Mouse (Mus musculus) heart, adult 18-20 months (tissue): ENCODE measurements around the gene 1700020N01Rik. TPM values are rescaled to one million over a fixed set of nuclear protein-coding genes. Genes with fewer than 3 reads are reported as not detected.

Experiments used
- DNase-seq, 2 experiments: peaks; one replicate each; pipeline ENCODE4 v3.0.0; 2021 to 2022; ENCODE audit warnings: mixed read lengths in 1 of 2
- long read RNA-seq, 2 experiments: library from polyadenylated mRNA; stranded (forward); transcript quantifications; one replicate each; pipeline ENCODE4 v2.0.0; 2021
- total RNA-seq, 2 experiments: library from RNA; stranded (reverse); gene quantifications; 2 replicates each; pipeline ENCODE4 v1.2.3; 2021

Gene 1700020N01Rik
- not detected for total RNA-seq
- long read RNA-seq, experiment 1, result 0 reads
- long read RNA-seq, experiment 2, result 0 reads

DNA sequence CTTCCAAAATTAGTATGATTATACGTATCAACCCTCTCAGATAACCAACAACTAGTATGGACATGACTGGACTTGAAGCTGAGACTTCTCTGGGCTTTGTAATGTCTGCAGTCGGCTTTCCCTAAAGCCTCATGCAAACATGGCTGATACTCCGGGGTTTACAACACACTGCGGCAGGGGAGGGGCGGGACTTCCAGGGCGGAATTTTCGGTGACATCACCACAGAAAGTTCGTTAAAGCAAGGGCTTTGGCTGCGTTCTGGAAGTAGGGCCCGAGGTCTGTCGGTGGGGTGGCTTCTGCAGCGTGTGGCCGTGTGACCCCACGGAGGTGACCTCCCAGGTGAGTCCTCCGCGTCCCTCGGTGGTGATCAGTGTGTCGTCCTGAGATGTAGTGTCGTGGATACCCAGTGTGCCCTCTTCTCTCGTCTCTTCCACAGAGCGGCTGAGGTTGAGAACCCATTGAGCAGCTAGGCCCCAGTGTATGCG, at the start of gene 1700020N01Rik:
Gene 1700020N01Rik (plus strand): TSS at position 250 of the 485 bp plus-strand sequence.
- no peak for DNase-seq

DNA sequence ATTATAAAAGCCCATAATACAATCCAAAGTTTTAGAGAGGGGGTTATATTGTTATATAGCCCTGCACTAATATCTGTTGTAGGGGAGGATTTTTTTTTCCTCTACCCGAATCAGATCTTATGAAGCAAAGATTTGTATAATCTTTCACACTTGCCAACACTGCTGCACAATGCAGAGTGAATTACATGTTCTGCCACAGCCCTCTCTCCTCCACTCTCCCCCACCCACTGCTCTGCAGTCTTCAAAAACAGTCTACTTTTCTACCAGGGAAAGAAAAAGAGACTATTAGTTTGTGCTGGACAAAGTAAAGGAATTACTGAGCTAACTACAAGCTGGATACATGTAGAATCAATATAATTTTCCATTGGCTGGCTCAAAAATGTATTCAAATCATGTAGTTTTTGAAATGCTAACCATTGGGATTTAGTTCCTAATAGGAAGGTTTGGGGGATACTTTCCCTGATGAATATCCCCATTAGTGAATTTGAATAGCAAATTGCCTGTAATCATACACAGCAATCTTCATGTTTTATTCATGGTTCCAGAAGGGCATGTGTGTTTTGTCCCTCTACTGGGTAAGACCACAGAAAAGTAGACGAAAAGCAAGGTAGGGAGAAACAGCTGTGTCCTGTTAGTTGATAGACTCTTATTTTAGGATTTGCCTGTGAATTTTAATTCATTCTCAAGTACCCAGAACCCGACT, 49.2 kb upstream of the 1700020N01Rik start:
- no peak for DNase-seq

DNA sequence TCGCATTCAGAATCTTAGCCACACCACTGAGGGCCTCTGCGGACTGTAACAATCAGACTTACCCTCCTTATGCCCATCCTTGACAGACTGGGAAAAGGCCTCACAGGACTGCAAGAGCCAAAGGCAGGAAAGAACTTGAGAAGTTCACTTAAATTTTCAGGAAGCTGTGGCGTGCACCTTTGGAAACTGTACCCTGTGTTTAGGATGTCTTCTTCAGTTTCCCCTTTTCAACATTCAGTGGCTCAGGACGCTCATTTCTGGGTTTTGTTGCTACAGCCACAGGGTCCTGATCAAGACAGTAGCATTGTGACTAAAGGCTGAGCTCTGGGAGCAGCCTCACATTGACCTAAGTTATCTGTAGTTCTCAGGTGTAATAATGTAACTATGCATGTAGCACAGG, 48.2 kb upstream of the 1700020N01Rik start:
- no peak for DNase-seq

DNA sequence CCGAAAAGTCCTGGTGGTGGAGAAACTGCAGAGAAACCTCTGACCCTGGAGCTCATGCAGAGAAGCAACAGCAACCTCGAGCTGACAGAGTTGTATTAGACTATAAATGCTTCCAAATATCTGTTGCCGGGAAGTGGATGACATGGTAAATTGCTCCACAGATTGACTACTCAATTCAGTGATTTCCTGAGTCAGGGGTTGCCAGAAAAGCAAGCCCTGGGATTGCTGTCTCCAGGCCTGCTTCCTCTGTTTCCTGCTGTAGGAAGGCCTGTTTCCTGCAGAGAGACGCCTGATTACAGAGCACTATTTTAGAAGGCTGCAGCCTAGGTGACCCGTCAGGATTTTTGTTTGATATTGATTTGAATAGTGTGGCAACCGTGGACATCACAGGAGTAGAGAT, 47.5 kb upstream of the 1700020N01Rik start:
- peak; percentile 41 to 81 for DNase-seq

DNA sequence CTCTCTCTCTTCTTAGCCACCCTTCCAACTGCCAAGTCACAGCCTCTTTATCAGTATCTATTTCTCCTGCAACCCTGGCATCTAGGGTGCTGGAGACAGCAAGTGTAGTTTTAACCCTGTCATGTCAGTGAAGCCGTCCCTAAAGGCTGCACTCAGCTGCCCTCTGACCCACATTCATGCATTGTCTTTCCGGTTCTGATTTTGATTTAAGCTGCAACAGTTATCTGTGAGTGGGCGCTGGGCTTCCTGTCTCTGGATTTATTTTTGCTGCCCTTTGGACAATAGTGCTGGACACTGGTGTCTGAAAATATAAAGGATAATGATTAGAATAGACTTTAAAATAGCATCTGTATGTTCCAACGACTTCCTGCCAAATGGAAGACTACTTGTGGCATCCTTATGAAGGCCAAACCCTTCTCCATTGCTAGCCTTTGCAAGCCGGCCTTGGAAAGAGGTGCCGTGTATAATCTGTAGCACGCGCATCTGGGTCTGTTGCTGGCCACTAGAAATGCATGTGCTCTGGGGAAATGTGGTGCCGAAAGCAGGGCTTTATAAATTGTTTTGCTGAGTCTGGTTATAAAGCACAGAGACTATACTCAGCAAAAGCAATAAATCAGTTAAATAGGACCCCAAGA, 44.0 kb upstream of the 1700020N01Rik start:
- DNase-seq, result no peak

DNA sequence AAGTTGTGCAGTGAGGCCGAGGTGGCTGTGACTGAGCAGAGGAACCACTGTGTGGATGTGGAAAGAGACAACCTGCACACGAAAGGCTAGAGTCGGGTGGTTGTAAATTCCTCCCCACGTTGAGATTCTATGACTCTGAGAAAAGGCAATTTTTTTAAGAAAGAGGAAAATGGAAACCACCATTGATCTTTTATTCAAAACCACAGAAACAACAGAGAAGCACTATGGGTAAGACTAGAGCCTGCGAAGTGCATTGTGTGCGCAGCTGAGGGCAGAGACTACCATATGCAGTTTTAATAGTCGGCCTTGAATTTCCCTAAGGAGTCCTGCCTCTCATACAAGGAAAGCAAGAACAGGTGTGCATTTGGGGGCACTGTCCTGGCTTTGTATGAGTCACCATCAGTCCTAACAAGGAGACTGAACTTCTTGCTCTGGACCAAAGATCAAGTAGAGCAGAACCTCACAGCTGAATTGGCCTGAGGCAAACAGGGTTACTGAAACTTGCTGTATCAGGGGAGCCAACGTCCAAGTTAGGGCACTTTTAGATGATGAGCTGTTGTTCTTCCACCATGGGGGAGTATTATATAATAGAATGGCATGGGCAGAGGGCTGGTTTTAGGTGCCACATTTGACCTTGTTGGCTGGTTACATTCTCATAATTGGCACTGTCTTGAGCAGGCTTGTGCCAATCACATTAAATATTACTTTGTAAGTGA, 39.8 kb upstream of the 1700020N01Rik start:
- DNase-seq, result no peak

DNA sequence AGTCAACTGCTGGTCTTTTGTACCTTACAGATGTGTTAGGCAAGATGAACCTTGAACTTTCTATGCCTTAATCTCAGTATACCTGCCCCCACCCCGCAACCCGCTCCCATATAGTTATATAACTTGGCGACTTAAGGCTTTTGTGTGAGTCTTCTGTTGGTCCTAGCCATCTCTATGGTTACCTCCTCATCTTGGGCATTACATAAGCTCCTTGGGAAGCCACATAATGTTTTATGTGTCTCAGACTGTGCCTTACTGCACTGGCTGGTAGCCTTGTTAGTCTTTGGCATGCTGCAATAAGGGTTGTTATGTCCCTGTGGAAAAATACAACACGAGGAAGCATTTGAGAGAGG, 39.3 kb upstream of the 1700020N01Rik start:
- DNase-seq, result no peak

DNA sequence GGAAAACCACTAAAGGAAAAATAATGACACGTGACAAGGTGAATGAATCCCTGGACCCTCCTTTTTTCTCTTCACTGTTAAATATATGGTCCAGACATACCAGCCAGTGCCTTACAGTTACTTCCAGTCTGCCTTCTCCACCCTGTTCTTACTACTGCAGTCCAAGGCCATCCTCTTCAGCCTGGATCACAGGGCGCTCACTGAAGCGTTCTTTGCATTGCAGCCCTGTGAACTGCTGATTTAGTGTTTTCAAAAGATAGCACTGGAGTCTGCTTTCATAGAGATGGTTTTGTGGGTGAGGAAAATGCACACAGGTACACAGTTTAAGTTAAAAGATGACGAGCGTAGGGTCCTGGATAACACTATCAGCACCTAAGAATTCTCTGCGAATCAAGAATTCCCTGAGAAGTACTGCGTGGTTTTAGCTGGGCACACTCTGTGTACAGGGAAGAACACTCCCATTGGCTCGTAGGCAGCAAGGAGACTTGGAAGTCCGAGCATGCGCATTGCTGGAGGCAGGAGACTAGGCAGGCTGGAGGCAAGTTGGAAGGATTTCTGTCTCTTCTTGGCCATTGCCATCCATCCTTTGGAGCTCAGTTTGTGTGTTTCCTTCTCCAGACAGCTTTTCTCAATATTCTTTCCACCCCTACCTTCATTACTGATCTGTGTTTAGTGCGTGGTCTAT, 37.9 kb upstream of the 1700020N01Rik start:
- DNase-seq, result no peak

DNA sequence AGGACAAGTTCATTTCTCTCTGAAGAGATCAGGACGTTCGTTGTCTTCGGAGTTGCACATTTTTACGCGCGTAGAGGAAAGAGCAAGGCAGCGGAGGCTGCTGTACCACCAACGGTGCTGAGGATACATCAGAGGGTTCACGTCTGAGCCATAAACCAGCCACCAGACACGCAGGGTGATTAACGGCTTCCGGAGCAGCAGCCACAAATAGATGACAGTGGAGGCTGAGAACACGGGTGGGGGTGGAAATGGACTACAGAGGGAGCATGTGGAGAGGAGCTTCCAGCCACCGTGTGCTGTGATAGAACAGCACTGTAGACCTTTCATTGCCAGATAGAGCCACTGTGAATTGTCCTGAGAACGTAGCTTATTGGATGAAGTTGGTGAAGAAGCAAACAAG, 33.2 kb upstream of the 1700020N01Rik start:
- no peak for DNase-seq

DNA sequence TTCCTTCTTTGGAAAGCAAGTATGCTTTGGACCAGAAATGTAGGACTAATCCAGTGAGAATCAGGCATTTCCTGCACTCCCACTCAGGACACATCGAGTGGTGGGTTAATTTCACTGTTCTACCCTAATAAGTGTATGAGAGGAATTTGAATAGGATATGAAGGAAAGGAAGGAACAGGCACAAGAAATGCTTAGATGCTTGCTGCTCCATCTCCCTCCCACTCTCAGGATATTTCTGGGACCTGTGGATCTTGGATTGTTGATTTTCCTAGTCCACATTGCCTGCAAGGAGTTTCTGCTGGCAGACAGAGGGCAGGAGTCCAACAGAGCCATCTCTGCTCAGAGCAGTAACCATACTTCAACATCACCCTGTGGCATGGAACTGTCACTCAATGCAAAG, 31.8 kb upstream of the 1700020N01Rik start:
- DNase-seq, result no peak

DNA sequence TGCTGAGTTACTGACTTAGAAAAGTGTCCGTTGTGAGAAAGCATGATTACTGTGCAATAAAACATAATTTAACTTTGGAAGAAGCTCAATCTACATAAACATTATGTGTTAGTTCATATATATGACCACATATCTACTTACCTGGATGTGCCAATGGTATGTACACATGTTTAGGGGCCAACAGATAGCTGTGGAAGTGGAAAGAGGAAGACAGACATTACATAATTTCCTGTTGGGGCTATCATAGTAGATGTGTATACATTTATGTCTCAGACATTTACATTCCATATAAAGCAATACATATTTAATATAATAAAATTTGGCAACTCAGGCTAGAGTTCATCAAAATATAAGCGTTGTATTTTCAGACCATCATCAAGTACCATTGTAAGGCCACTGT, 29.5 kb upstream of the 1700020N01Rik start:
- DNase-seq, result no peak

DNA sequence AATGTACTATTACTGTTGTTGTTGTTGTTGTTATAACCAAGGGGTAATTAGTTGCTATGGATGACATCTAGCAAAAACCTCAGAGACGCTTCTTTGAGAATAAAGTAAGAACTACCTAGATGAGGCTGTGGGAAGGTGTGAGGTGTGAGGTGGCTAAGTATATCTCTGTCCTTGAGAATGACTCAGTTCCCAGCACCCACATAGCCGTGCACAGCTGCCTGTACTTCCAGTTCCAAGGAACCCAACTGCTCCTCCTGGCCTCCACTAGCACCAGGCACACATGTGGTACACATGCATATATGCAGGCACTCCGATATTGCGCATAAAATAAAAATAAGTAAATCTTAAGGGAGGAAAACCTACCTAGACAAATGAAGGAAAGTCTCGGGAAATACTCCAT, 28.8 kb upstream of the 1700020N01Rik start:
- no peak for DNase-seq

DNA sequence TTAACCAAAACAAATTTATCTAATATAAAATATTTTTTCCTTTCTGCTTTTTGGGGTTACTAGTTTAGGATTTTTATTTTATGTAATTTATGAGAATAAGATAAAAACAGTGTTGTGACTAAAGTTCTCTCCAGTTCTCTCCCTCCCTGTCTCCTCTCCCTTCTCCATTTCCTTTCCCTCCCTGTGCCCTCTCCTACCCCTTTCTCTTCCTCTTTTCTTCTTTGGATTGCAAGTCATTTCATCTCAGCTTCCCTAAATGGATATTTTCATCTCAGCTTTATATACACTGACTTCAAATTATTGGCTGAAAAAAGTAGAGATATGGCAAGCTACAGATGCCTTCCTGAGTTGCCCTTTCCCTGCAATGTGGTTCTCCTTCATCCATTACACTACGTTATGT, 26.9 kb upstream of the 1700020N01Rik start:
- no peak for DNase-seq

DNA sequence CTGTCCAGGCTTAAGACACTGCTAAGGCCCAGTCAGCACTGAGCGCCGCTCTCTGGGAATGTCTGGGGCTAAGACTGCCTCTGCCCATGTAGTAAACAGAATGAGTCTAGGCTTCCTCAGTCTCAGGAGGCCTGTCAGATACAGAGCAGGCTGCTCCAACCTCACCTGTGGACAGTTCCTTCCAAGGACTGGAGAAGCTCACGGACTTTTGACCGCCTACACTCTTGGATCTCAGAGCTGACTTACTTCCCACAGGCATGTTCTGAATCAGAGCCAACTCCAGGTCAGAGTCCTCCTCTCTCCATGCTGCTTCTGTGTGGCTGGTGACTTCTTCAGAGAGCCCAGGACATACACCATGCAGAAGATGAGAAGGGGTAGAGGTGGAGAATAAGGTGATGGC, 21.3 kb upstream of the 1700020N01Rik start:
- no peak for DNase-seq

DNA sequence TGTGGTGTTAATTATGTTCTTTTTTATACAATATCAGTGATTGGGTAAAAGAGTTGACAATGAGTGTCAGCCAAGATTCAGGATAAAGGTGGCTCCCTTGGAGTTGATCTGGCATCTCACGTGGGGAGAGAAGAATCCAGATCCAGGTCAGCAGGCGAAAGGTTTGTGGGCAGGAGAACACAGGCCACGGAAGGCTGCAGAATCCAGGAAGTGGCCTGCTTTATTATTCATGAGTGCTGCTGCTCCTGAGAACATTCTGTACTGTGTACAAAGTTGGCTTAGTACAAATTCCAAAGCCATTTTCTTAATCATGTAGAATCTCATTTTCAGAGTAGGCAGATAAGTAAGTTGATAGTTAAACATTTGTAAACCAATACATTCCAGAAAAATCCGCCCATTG, 19.2 kb upstream of the 1700020N01Rik start:
- peak in 1 of 2 experiments; percentile 44 for DNase-seq

DNA sequence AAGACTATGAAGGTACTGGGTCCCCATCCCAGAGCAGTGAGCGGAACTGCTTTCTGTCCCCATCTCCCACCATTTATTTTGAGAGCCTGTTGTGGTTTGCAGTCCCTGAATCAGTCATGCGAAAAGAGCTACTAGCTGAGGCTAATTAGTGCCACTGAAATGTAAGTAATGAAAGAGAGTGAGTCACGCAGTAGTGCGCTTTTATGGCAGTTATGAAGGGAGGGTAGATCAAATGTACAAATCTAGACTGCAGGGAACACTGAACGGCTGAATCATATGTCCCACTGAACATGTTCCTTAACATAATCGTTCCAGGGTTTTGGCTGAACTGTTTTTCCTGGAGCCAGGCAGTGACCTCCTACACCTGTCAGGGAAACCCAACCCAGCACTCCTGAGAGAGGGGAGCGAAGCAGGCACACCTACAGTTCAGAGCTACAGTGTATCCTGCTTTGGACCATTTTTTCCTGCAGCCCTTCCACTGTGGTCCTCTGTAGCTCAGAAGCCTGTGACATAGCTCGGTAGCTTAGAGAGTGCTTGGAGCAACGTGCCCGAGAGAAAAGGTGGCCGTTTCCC, 17.1 kb upstream of the 1700020N01Rik start:
- no peak for DNase-seq

DNA sequence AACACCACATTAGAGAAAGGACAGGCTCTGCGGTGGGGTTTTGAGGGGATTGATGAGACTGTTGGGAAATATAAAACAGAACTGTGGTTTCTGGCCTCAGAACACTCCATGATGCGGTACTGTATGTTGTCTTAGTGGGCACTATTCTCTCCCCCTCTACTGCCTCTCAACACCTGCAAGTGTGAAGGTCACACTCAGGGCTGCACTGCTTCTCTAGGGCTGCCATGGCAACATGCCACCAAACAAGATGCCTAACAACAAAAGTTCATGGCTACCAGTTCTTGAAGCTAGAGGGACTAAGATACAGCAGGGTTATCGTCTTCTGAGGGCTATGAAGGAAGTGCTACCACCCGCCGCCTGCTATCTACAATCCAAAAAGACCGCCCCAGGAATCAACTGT, 15.1 kb upstream of the 1700020N01Rik start:
- DNase-seq, result no peak

DNA sequence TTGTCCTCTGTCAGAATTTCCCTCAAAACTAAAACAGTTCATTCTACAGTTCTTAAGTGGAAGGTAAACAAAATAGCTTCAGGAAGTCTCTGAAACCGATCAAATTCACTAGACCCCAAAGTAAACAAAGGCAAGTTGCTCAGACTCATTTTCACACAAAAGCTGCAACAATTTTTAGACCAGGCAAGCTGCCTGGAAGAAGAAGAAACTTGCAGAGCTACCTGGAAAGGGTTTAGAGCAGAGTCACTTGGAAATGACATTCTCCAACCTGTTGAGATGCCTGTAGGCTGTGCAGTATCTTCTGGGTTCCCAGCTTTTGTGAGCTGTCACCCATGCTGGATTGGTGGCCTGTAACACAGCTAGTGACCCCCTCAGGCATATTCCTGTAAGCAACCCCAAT, 11.4 kb upstream of the 1700020N01Rik start:
- no peak for DNase-seq

DNA sequence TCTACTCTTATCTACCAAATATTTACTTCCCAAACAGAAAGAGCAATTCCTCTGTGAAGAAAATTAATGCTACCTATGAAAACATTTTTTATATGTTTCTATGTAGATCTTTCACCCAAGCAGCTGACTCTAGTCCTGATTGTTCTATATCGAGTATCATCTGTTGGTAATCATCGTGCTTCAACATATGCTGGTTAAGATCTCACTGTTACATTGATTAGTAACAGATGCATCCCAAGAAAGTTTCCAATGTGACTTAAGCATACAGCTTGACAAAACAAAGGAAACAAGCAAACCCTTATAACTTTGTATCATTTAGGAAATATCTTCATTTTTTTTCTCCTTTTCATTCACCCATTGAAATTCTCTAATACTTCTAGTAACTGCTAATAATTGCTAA, 5.9 kb upstream of the 1700020N01Rik start:
- DNase-seq, result no peak

DNA sequence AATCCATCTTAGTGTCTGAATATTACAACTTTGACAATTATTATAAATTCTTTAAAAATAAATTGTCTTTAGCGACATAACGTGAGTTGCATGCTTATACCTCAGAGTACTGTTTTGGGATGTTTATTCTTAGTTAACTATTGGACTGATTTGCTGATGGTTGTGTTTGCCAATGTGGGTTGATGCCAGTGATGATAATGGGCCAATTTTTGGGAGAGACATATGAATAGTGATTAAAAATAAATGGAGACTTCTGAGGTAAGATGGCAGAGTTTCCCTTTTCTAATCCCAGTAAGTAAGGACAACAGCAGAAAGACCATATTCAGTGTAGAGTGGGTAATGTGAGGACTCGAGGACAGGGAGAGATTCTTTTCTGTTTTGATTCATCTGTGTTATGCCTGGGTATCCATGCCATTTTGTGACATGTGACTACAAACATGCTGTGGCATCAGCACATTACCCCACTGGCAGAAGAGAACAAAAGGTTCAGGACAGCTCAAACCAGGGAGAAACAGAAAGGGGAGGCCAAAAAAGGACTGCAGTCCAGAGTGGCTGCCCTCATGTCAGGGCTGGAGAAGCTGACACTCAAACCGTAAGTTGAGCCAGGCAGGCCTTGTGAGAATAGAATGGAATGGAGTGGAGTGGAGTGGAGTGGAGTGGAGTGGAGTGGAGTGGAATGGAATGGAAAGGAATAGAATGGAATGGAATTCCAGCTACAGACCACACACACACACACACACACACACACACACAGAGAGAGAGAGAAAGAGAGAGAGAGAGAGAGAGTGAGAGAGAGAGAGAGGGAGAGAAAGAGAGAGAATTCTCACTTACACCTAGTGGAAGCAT, 4.7 kb upstream of the 1700020N01Rik start:
- DNase-seq, result no peak

DNA sequence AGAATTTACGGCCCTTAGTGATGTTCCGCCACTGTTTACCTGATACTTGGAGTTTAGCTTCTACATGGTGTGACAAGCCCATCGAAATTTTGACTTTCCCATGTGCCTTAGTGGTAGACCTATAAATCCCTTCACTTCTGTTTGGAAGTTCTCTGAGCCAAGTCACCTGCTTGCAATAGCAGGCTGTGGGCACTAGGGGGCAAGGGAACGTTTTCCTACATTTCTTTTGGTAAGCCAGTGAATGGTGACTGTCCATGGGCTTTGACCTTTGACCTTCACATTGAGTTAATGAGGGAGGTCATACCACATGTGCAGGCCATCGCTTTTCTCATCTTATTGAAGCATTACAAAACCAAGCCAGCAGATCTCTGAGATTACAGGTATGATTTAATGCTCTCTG, 8.0 kb downstream of the 1700020N01Rik start:
- DNase-seq, result peak; percentile 70 to 86
